Mouse (Mus musculus) CD4-positive naive resting alpha-beta T cell, adult 57 days (primary cell): ENCODE measurements around the gene Dnah7b. TPM values are rescaled to one million over a fixed set of nuclear protein-coding genes. Genes with fewer than 3 reads are reported as not detected.

Experiments
- total RNA-seq: library from RNA; stranded (reverse); gene quantifications from one replicate; pipeline ENCODE4 v1.2.4, GENCODE M21; 2023

The Dnah7b gene
- total RNA-seq = 0.12 TPM

GRCm38 (mm10) chr1:46066015-46066414, at the start of gene Dnah7b:
Gene Dnah7b (plus strand): TSS chr1:46066315.

Other genes with a start within 250 kb of the Dnah7b start
- not detected for gene Gm5269, start 176.0 kb upstream of the Dnah7b start, total RNA-seq
- 11.5 TPM for gene Slc40a1, start 139.8 kb upstream of the Dnah7b start, total RNA-seq